Mouse (Mus musculus) adipocyte (in vitro differentiated cells): ENCODE results near the gene Lmx1b.

Experiments used
- DNase-seq: peaks from one replicate; pipeline ENCODE4 v3.0.0-alpha.2; 2016; ENCODE audit warnings: low spot score

Gene Lmx1b

GRCm38 (mm10) chr2:33542696-33543428 lies 97.4 kb downstream of the Lmx1b start:
- DNase-seq, result peak; percentile 65

GRCm38 (mm10) chr2:33525274-33526055 lies 114.8 kb downstream of the Lmx1b start:
- no peak for DNase-seq

GRCm38 (mm10) chr2:33515856-33516255 lies 124.5 kb downstream of the Lmx1b start:
- no peak for DNase-seq

- no peak for DNase-seq
Measured at GRCm38 (mm10) chr2:33515431-33515830, 124.9 kb downstream of the Lmx1b start.
